Mouse (Mus musculus) stomach, postnatal 0 days (tissue): ENCODE results near the gene Rnf38.

Source experiments
- CTCF ChIP-seq: IDR thresholded peaks from 2 replicates; pipeline ENCODE4 v1.5.1; 2016; ENCODE audit warnings: antibody characterized with exemption, low read depth, mild to moderate bottlenecking, moderate library complexity
- EP300 ChIP-seq: optimal IDR thresholded peaks from 2 replicates; pipeline ENCODE3; 2016; ENCODE audit warnings: antibody characterized with exemption

DNA sequence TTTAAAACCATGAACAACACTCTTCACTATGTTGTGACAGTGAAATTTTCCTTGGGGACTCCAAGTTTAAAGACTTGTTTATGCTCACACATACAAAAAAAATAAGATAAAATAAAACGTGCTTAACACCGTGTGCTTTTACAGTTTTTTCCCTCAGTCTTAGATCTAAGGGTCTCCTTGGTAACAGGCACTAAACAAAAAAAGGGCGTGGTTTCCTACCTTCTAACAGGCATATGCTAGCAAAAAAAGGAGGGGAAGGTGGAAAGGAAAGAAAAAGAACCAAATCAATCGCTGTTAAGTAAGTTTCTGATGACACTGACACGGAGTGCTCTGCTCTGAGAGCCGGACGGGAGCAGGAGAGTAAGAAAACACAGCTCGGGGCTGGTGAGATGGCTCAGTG is 73.8 kb downstream of the Rnf38 start:
- no peak for TF ChIP-seq EP300
- no peak for TF ChIP-seq CTCF
